Mouse (Mus musculus) E14TG2a.4 (cell line): ENCODE results near the gene Utp3.

Experiments
- CTCF ChIP-seq: conservative IDR thresholded peaks from 2 replicates; pipeline ENCODE4 v1.5.1; 2014; ENCODE audit warnings: low read length
- POU5F1 ChIP-seq: IDR thresholded peaks from 2 replicates; pipeline ENCODE4 v1.6.1; 2014; ENCODE audit warnings: low read length, borderline replicate concordance

- TF ChIP-seq CTCF, result no peak
- no peak for TF ChIP-seq POU5F1
These were observed 12.0 kb downstream of the Utp3 start for GRCm38 (mm10) chr5:88566034-88566841.
